Mouse (Mus musculus) limb, embryonic 15.5 days (tissue): ENCODE results near the gene Mxd3. TPM values are rescaled to one million over a fixed set of nuclear protein-coding genes. Genes with fewer than 3 reads are reported as not detected.

Experiments
- ATAC-seq: fragments of 200-750 bp; cut with Nextera tagmentation; 2 replicates; pipeline ENCODE4 v1.8.0; 2017; ENCODE audit warnings: low read depth, moderate TSS enrichment; ENCODE audit not compliant: insufficient number of reproducible peaks, low FRiP score, low TSS enrichment
- H3K27ac ChIP-seq: fragments of 300-500 bp; sonication (generic); 2 replicates; pipeline ENCODE4 v1.5.1; 2015; ENCODE audit warnings: moderate library complexity, mild to moderate bottlenecking, inconsistent platforms
- H3K27me3 ChIP-seq: fragments of 300-500 bp; sonication (generic); 2 replicates; pipeline ENCODE4 v1.6.1; 2015; ENCODE audit warnings: inconsistent platforms
- H3K36me3 ChIP-seq: fragments of 300-500 bp; sonication (generic); 2 replicates; pipeline ENCODE4 v1.6.1; 2015; ENCODE audit warnings: inconsistent platforms
- H3K4me1 ChIP-seq: fragments of 300-500 bp; sonication (generic); 2 replicates; pipeline ENCODE4 v1.6.1; 2015; ENCODE audit warnings: inconsistent platforms
- H3K4me2 ChIP-seq: fragments of 300-500 bp; sonication (generic); 2 replicates; pipeline ENCODE4 v1.6.1; 2015; ENCODE audit warnings: mild to moderate bottlenecking, inconsistent platforms
- H3K4me3 ChIP-seq: fragments of 300-500 bp; sonication (generic); 2 replicates; pipeline ENCODE4 v1.5.1; 2015; ENCODE audit warnings: mild to moderate bottlenecking, inconsistent platforms
- H3K9ac ChIP-seq: fragments of 300-500 bp; sonication (generic); 2 replicates; pipeline ENCODE4 v1.6.1; 2015; ENCODE audit warnings: inconsistent platforms
- H3K9me3 ChIP-seq: fragments of 300-500 bp; sonication (generic); 2 replicates; pipeline ENCODE4 v1.6.1; 2016; ENCODE audit warnings: inconsistent platforms
- WGBS: fragments of 180-500 bp; shearing (Covaris S2); methylation state at CpG from one replicate; pipeline ENCODE4 v1.1.7; 2015; 5-methylcytosine and 5-hydroxymethylcytosine counted together
- polyA plus RNA-seq: library from polyadenylated mRNA; unstranded; fragments of >200 nt; fragmentation: Nextera tagmentation; extraction: Ambion mirVana; gene quantifications from 2 replicates; pipeline ENCODE4 v1.2.1, GENCODE M21; 2015

The Mxd3 gene
- polyA plus RNA-seq, 1 experiment from 2014 or later, result 43.8 TPM

DNA sequence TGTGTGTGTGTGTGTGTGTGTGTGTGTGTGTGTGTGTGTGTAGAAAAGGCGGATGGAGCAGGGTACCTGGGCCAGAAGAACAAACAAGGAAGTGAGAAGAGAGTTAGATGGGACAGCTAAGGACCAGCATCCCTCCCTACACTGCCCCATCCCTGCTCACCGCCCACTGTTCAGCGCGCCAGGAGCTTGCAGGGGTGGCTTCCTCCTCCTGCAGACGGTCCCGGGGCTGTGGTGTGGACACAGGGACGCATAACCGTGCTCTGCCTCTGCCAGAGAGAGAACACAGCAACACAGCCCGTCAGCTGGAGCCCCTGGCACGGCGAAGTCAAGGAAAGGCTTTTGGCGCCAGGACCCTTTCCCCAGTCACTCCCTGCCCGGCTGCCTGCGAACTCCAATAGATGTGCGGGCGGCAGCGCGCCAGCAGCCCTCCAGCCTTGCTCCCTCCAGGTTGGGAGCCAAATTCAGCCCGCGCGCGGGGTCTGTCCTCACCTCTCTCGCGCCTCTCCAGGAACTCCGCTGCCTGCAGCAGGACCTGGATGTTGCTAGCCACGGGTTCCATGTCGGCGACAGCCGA lies 427 bp downstream of the Mxd3 start:
- H3K36me3 ChIP-seq, result peaks cover 22% of the 10 kb centered on the region
- under 1% methylated on average over 27 of the region's 29 CpGs for WGBS
- no peaks in the 10 kb centered on the region for H3K27me3 ChIP-seq
- peak overlapping the region; percentile 56 for H3K9ac ChIP-seq
- peaks cover 44% of the 10 kb centered on the region for H3K4me1 ChIP-seq
- peak; percentile 38 for ATAC-seq
- H3K27ac ChIP-seq, result peak overlapping the region; percentile 92
- no peaks in the 10 kb centered on the region for H3K9me3 ChIP-seq
- H3K4me2 ChIP-seq, result peak overlapping the region; percentile 93
- peak overlapping the region; percentile 86 for H3K4me3 ChIP-seq

DNA sequence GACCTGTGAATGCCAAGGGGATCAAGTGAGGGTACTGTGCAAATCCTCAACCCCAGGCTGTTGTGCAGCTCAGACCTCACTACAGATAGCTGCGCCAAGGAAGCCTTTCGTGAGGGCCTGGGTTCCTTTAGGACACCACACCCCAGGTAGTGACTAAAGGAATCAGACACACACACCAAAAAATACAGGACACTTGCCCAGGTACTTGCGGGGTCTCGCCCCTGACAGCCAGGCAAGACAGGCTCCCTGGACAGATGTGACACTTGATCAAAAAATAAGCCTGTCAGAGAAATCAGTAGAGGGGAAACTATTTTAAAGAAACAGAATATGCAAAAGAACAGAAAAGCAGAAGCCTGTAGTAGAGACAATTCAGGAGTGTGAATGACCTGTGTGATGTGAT lies 982 bp downstream of the Mxd3 start:
- Histone ChIP-seq H3K27ac (no peak overlapping the region), H3K4me3 (peak overlapping the region; percentile 86), H3K4me1 (peaks cover 49% of the 10 kb centered on the region), H3K9ac (0 out of 2 replicates have a peak overlapping the region, but pooled peaks have one; percentile 56), H3K27me3 (no peaks in the 10 kb centered on the region), H3K36me3 (peaks cover 27% of the 10 kb centered on the region), H3K9me3 (no peaks in the 10 kb centered on the region), H3K4me2 (peak overlapping the region; percentile 93)
- ATAC-seq, result no peak
- WGBS, result 80% methylated on average over 4 of the region's 4 CpGs

- no peak overlapping the region for H3K27ac ChIP-seq
- peaks cover 31% of the 10 kb centered on the region for H3K36me3 ChIP-seq
- 86% methylated on average over 6 of the region's 6 CpGs for WGBS
- H3K9me3 ChIP-seq, result no peaks in the 10 kb centered on the region
- H3K4me3 ChIP-seq, result peak overlapping the region; percentile 86
- peak overlapping the region; percentile 93 for H3K4me2 ChIP-seq
- peaks cover 54% of the 10 kb centered on the region for H3K4me1 ChIP-seq
- H3K9ac ChIP-seq, result no peak overlapping the region
- ATAC-seq, result no peak
- H3K27me3 ChIP-seq, result no peaks in the 10 kb centered on the region
Observed at GRCm38 (mm10) chr13:55328171-55328570, 1.5 kb downstream of the Mxd3 start.

DNA sequence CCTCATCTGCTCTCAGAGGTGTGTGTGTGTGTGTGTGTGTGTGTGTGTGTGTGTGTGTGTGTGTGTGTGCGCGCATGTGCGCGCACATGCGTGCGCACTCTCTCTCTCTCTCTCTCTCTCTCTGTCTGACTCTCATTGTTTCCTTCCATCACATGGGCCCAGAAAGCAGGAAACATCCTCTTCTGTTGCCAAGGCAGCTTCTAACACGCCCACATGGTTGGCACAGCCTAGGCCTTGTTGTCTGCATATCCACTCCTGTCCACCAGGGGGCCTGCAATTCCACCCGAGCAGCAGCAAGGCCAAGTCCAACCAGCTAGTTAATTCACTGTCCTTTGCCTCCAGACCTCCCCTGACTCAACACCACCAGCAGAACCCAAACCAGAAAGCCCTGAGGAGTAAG lies 2.0 kb downstream of the Mxd3 start:
- Histone ChIP-seq H3K36me3 (peaks cover 34% of the 10 kb centered on the region), H3K27me3 (no peaks in the 10 kb centered on the region), H3K4me1 (peaks cover 59% of the 10 kb centered on the region), H3K9me3 (no peaks in the 10 kb centered on the region), H3K4me2 (peak overlapping the region; percentile 93), H3K27ac (no peak overlapping the region), H3K4me3 (peak overlapping the region; percentile 86), H3K9ac (no peak overlapping the region)
- no peak for ATAC-seq
- WGBS, result 36% methylated on average over 8 of the region's 8 CpGs

- no peak overlapping the region for H3K4me3 ChIP-seq
- H3K27ac ChIP-seq, result no peak overlapping the region
- H3K4me2 ChIP-seq, result 0 out of 2 replicates have a peak overlapping the region, but pooled peaks have one; percentile 93
- ATAC-seq, result no peak
- no peaks in the 10 kb centered on the region for H3K9me3 ChIP-seq
- peaks cover 34% of the 10 kb centered on the region for H3K36me3 ChIP-seq
- no peaks in the 10 kb centered on the region for H3K27me3 ChIP-seq
- peaks cover 61% of the 10 kb centered on the region for H3K4me1 ChIP-seq
- no peak overlapping the region for H3K9ac ChIP-seq
- 54% methylated on average over 4 of the region's 4 CpGs for WGBS
Observed at GRCm38 (mm10) chr13:55327169-55327568, 2.5 kb downstream of the Mxd3 start.

- H3K4me2 ChIP-seq, result no peak overlapping the region
- H3K4me1 ChIP-seq, result peaks cover 62% of the 10 kb centered on the region
- H3K27me3 ChIP-seq, result no peaks in the 10 kb centered on the region
- WGBS, result 88% methylated on average over 11 of the region's 11 CpGs
- H3K4me3 ChIP-seq, result no peak overlapping the region
- H3K27ac ChIP-seq, result no peak overlapping the region
- H3K9me3 ChIP-seq, result no peaks in the 10 kb centered on the region
- no peak overlapping the region for H3K9ac ChIP-seq
- no peak for ATAC-seq
- peaks cover 34% of the 10 kb centered on the region for H3K36me3 ChIP-seq
Observed at GRCm38 (mm10) chr13:55325596-55325995, 4.0 kb downstream of the Mxd3 start.

GRCm38 (mm10) chr13:55322130-55322825 lies 7.3 kb downstream of the Mxd3 start:
- H3K4me2 ChIP-seq, result peak overlapping the region; percentile 69
- ATAC-seq, result no peak
- 1% methylated on average over 31 of the region's 31 CpGs for WGBS

DNA sequence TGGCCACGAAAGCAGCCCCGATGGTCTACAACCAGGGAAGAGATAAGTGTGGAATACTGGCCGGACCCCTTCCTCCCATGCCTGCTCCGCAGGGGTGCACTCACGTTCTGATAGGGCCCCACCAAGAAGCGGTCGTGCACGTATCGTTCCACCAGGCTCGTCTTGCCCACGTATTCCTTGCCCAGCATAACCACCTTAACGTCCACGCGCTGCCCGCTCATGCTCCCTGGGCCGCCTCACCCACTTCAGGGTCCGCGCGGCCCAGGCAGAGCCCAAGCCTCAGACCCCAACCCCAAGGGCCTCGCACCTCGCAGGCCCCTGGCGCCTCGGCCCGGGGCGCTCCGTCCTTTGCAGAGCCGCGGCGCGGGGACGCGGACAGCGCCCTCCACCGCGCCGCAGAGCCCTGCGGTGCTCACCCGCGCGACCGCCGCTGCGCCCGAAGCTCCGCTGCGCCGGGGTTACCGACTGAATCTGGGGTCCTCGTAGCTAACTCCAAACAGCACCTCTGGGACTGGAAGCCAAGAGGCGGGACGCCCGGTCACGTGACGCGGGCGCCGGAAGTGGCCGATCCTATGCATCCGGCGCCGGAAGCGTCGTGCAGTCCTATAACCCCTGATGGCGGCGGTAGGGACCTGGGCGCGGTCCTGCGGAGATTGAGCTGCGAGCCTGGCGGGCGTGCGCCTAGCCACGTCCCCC lies 8.0 kb downstream of the Mxd3 start, which contains the start of gene Rab24:
Rab24 (minus strand) TSS at position 513 of the 696 bp plus-strand sequence.
- peak; percentile 84 for ATAC-seq
- Histone ChIP-seq H3K27ac (peak within 1 kb of the TSS; percentile 87), H3K4me1 (peaks cover 38% of the 10 kb centered on the region), H3K27me3 (no peaks in the 10 kb centered on the region), H3K4me2 (peak within 1 kb of the TSS; percentile 69), H3K9me3 (no peaks in the 10 kb centered on the region), H3K9ac (peak within 1 kb of the TSS; percentile 98), H3K4me3 (peak within 1 kb of the TSS; percentile 90), H3K36me3 (peaks cover 67% of the 10 kb centered on the region)
- WGBS, result under 1% methylated on average over 73 of the region's 73 CpGs

More at GRCm38 (mm10) chr13:55322130-55322825, 7.3 kb downstream of the Mxd3 start:
- peaks cover 60% of the 10 kb centered on the region for H3K36me3 ChIP-seq
- peaks cover 43% of the 10 kb centered on the region for H3K4me1 ChIP-seq
- H3K4me3 ChIP-seq, result peak overlapping the region; percentile 90
- peak overlapping the region; percentile 87 for H3K27ac ChIP-seq
- H3K9me3 ChIP-seq, result no peaks in the 10 kb centered on the region
- H3K9ac ChIP-seq, result peak overlapping the region; percentile 98
- H3K27me3 ChIP-seq, result no peaks in the 10 kb centered on the region

DNA sequence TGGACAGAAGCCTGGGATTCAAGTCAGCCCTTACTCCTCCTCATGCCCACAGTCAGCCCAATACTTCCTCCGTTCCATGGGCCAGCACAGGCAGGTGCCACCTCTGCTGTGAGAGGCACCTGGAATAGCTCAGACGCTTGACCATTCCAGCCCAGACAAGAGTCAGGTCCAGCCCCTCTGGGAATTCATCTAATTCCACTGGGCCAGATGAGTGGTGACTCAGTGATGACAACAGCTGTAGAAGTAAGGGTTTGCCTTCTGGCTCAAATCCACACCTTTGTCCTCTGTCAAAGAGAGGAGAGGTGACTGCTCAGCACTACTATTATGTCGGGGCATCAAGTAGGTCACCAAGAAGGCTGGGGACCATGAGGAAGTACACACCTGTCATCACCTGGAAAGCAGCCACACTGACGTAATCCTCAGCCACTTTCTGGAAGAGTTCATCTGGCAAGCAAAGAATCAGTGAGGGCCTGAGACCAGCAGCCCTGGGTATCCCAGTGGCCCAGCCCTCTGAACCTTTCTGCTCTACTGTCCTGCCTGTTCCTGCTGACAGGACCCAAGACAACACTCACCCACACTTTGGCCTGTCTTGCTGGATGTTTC lies 9.6 kb downstream of the Mxd3 start, which contains the start of gene Prelid1:
Prelid1 (plus strand) TSS at position 570 of the 603 bp plus-strand sequence.
- H3K4me3 ChIP-seq, result peak within 1 kb of the TSS; percentile 90
- 70% methylated on average over 4 of the region's 4 CpGs for WGBS
- H3K9ac ChIP-seq, result peak within 1 kb of the TSS; percentile 98
- no peak for ATAC-seq
- no peaks in the 10 kb centered on the region for H3K27me3 ChIP-seq
- H3K9me3 ChIP-seq, result no peaks in the 10 kb centered on the region
- peak within 1 kb of the TSS; percentile 69 for H3K4me2 ChIP-seq
- H3K27ac ChIP-seq, result peak within 1 kb of the TSS; percentile 87; the same call in 1 of the 2 replicates
- peaks cover 33% of the 10 kb centered on the region for H3K4me1 ChIP-seq
- H3K36me3 ChIP-seq, result peaks cover 66% of the 10 kb centered on the region

- ATAC-seq, result no peak
- H3K4me1 ChIP-seq, result peaks cover 22% of the 10 kb centered on the region
- no peak overlapping the region for H3K4me2 ChIP-seq
- WGBS, result 77% methylated on average over 3 of the region's 3 CpGs
- H3K9me3 ChIP-seq, result no peaks in the 10 kb centered on the region
- no peak overlapping the region for H3K27ac ChIP-seq
- H3K4me3 ChIP-seq, result no peak overlapping the region
- peaks cover 70% of the 10 kb centered on the region for H3K36me3 ChIP-seq
- H3K9ac ChIP-seq, result no peak overlapping the region
- H3K27me3 ChIP-seq, result no peaks in the 10 kb centered on the region
Observed at GRCm38 (mm10) chr13:55318351-55318750, 11.3 kb downstream of the Mxd3 start.

DNA sequence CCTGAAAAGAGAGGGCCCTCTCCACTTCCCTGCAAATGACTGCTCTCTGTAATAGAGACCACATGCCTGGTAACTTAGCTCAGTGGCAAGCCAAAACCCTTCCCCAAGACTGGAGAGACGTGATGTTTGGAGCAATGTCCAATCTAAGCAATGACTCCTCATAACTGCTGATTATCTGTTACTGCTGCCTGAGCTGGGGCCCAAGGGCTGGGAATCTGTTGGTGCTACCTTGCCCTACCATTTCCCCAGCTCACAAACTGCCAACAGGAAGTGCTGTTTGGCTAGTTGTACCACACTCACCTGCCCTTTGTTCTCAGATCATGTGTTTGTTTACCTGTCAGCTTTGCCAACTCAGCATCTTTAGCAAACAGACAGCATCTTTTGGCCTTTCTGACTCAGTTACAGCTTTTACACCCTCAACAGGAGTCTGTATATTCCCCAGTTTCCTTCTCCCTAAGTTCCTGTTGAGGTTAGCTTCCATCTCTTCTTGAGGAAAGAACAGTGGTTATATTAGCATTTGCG lies 14.7 kb downstream of the Mxd3 start:
- H3K4me1 ChIP-seq, result peaks cover 2% of the 10 kb centered on the region; the same call in 1 of the 2 replicates

More for the DNA sequence above, 14.7 kb downstream of the Mxd3 start:
- H3K4me2 ChIP-seq, result no peak overlapping the region
- no peaks in the 10 kb centered on the region for H3K27me3 ChIP-seq
- H3K9ac ChIP-seq, result no peak overlapping the region
- no peaks in the 10 kb centered on the region for H3K9me3 ChIP-seq
- WGBS, result 67% methylated on average over 2 of the region's 2 CpGs
- ATAC-seq, result no peak
- no peak overlapping the region for H3K4me3 ChIP-seq
- H3K27ac ChIP-seq, result no peak overlapping the region
- H3K36me3 ChIP-seq, result peaks cover 93% of the 10 kb centered on the region
